Mouse (Mus musculus): ENCODE measurements around the gene Plxna2.
A peak's percentile ranks its signal among the peaks of the same experiment; 100 is the strongest.

Plxna2 gene

GRCm38 (mm10) chr1:194821721-194822120 is 203.7 kb downstream of the Plxna2 start:
- no peak for DNase-seq (ENCODE audit: low spot score)

- DNase-seq (ENCODE audit: low spot score): no peak
These were observed 210.3 kb downstream of the Plxna2 start for GRCm38 (mm10) chr1:194828316-194828715.

GRCm38 (mm10) chr1:194835238-194835637 is 217.2 kb downstream of the Plxna2 start:
- no peak for DNase-seq (ENCODE audit: low spot score)

GRCm38 (mm10) chr1:194836182-194836581 is 218.2 kb downstream of the Plxna2 start:
- DNase-seq (ENCODE audit: low spot score): no peak

- no peak for DNase-seq (ENCODE audit: low spot score)
These were observed 218.7 kb downstream of the Plxna2 start for GRCm38 (mm10) chr1:194836671-194837070.

- DNase-seq (ENCODE audit: low spot score): peak; percentile 34
These were observed 221.4 kb downstream of the Plxna2 start for GRCm38 (mm10) chr1:194839230-194839910.

- DNase-seq (ENCODE audit: low spot score): no peak
These were observed 225.0 kb downstream of the Plxna2 start for GRCm38 (mm10) chr1:194843020-194843419.

- DNase-seq (ENCODE audit: low spot score): no peak
These were observed 229.0 kb downstream of the Plxna2 start for GRCm38 (mm10) chr1:194847014-194847413.

- DNase-seq (ENCODE audit: low spot score): no peak
These were observed 233.4 kb downstream of the Plxna2 start for GRCm38 (mm10) chr1:194851242-194852064.

- DNase-seq (ENCODE audit: low spot score): no peak
These were observed 234.0 kb downstream of the Plxna2 start for GRCm38 (mm10) chr1:194852065-194852358.

All from left cerebral cortex, adult 11 months (tissue).